Mouse (Mus musculus) adrenal gland, adult 18-20 months (tissue): ENCODE measurements around the gene Acot1. TPM values are rescaled to one million over a fixed set of nuclear protein-coding genes. Genes with fewer than 3 reads are reported as not detected.
"Not testable (repeated sequence)": the region's sequence is repeated elsewhere in the genome, so short reads cannot be mapped to it uniquely, and the experiment has no call there.

ENCODE experiments used
- DNase-seq, 2 experiments: peaks; one replicate each; pipeline ENCODE4 v3.0.0; 2021 to 2022; ENCODE audit warnings: low spot score in 2 of 2
- total RNA-seq, 2 experiments: library from RNA; stranded (reverse); gene quantifications; 1 replicate in 1 of 2; 2 replicates in 1 of 2; pipeline ENCODE4 v1.2.3; 2021

The Acot1 gene
- total RNA-seq, 2 experiments from 2014 or later: 8.5 to 12.6 TPM

- no peak for DNase-seq
These were observed 4.4 kb downstream of the Acot1 start for GRCm38 (mm10) chr12:84013701-84014100.

- DNase-seq: peak; percentile 51 to 52
These were observed 11.2 kb downstream of the Acot1 start for GRCm38 (mm10) chr12:84020528-84020927.

GRCm38 (mm10) chr12:84022266-84022665 is 13.0 kb downstream of the Acot1 start:
- DNase-seq: not testable (repeated sequence)

GRCm38 (mm10) chr12:84023052-84023745 is 13.9 kb downstream of the Acot1 start:
- DNase-seq: no peak

- no peak for DNase-seq
These were observed 16.6 kb downstream of the Acot1 start for GRCm38 (mm10) chr12:84025888-84026287.

- DNase-seq: not testable (repeated sequence)
These were observed 19.0 kb downstream of the Acot1 start for GRCm38 (mm10) chr12:84028328-84028727.

GRCm38 (mm10) chr12:84029043-84029442 is 19.8 kb downstream of the Acot1 start:
- DNase-seq: not testable (repeated sequence)

- peak; percentile 71 to 82 for DNase-seq
These were observed 21.5 kb downstream of the Acot1 start for GRCm38 (mm10) chr12:84030659-84031332.

GRCm38 (mm10) chr12:84032854-84033253 is 23.6 kb downstream of the Acot1 start:
- no peak for DNase-seq

- not testable (repeated sequence) for DNase-seq
These were observed 24.0 kb downstream of the Acot1 start for GRCm38 (mm10) chr12:84033302-84033701.

GRCm38 (mm10) chr12:84034108-84034507 is 24.8 kb downstream of the Acot1 start:
- no peak for DNase-seq

- peak; percentile 26 to 31 for DNase-seq
These were observed 29.0 kb downstream of the Acot1 start, which contains the start of gene Acot4 for GRCm38 (mm10) chr12:84038241-84038640. Acot4 (plus strand) TSS chr12:84038379.

GRCm38 (mm10) chr12:84038691-84039111 is 29.4 kb downstream of the Acot1 start, which contains the start of gene Gm49366:
Gm49366 (plus strand) TSS chr12:84038935.
- peak in 1 of 2 experiments; percentile 17 for DNase-seq

- DNase-seq: no peak
These were observed 33.0 kb downstream of the Acot1 start for GRCm38 (mm10) chr12:84042248-84042647.

GRCm38 (mm10) chr12:84044045-84044444 is 34.8 kb downstream of the Acot1 start:
- DNase-seq: no peak

GRCm38 (mm10) chr12:84046906-84047305 is 37.6 kb downstream of the Acot1 start:
- no peak for DNase-seq

GRCm38 (mm10) chr12:84050744-84051143 is 41.5 kb downstream of the Acot1 start:
- not testable (repeated sequence) for DNase-seq

- no peak for DNase-seq
These were observed 42.7 kb downstream of the Acot1 start, which contains the start of gene Acot3 for GRCm38 (mm10) chr12:84051937-84052474. Acot3 (plus strand) TSS chr12:84052144.

- no peak for DNase-seq
These were observed 43.3 kb downstream of the Acot1 start for GRCm38 (mm10) chr12:84052609-84053008.

GRCm38 (mm10) chr12:84053173-84053572 is 43.9 kb downstream of the Acot1 start:
- no peak for DNase-seq

GRCm38 (mm10) chr12:84053679-84054391 is 44.5 kb downstream of the Acot1 start:
- DNase-seq: no peak
